Mouse (Mus musculus) MEL (cell line): Measurements from ENCODE around the gene Dsp. TPM values are rescaled to one million over a fixed set of nuclear protein-coding genes. Genes with fewer than 3 reads are reported as not detected.

Experiments
- DNase-seq: peaks from one replicate; pipeline ENCODE4 v3.0.0; 2011; ENCODE audit warnings: low read depth, low spot score
- H3K27ac ChIP-seq: 2 replicates; pipeline ENCODE4 v1.5.1; 2012; ENCODE audit warnings: low read depth, mild to moderate bottlenecking, control low read depth, low read length, moderate library complexity; ENCODE audit not compliant: control insufficient read depth
- H3K27me3 ChIP-seq, 2 experiments: fragments of 150-350 bp in 1 of 2; sonication (generic) in 1 of 2; 2 replicates each; pipeline ENCODE4 v1.6.1; 2012; ENCODE audit warnings: low read length in 2 of 2, mild to moderate bottlenecking in 2 of 2, improper control_type of control experiment in 1 of 2, moderate library complexity in 1 of 2; ENCODE audit not compliant: insufficient read depth in 2 of 2, control insufficient read depth in 1 of 2
- H3K36me3 ChIP-seq, 2 experiments: 2 replicates each; pipeline ENCODE4 v1.6.1; 2012 to 2014; ENCODE audit warnings: low read length in 2 of 2, improper control_type of control experiment in 1 of 2, inconsistent platforms in 1 of 2, mild to moderate bottlenecking in 1 of 2; ENCODE audit not compliant: insufficient read depth in 2 of 2, control insufficient read depth in 1 of 2
- H3K4me1 ChIP-seq, 2 experiments: fragments of 150-350 bp in 1 of 2; sonication (generic) in 1 of 2; 2 replicates each; pipeline ENCODE4 v1.6.1; 2012; ENCODE audit warnings: low read length in 2 of 2, improper control_type of control experiment in 1 of 2, mild to moderate bottlenecking in 1 of 2; ENCODE audit not compliant: insufficient read depth in 2 of 2, control insufficient read depth in 1 of 2
- H3K4me3 ChIP-seq, 2 experiments: fragments of 150-350 bp in 1 of 2; sonication (generic) in 1 of 2; 2 replicates each; pipeline ENCODE4 v1.5.1; 2012; ENCODE audit warnings: low read depth in 2 of 2, low read length in 2 of 2, mild to moderate bottlenecking in 2 of 2, moderate library complexity in 2 of 2, control low read depth in 1 of 2, improper control_type of control experiment in 1 of 2; ENCODE audit not compliant: control insufficient read depth in 1 of 2, insufficient read depth in 1 of 2
- H3K79me2 ChIP-seq: 2 replicates; pipeline ENCODE4 v1.6.1; 2012; ENCODE audit warnings: mild to moderate bottlenecking, low read length, moderate library complexity; ENCODE audit not compliant: control insufficient read depth, poor library complexity, insufficient read depth
- H3K9ac ChIP-seq: 2 replicates; pipeline ENCODE4 v1.6.1; 2012; ENCODE audit warnings: low read depth, mild to moderate bottlenecking, control low read depth, low read length, moderate library complexity; ENCODE audit not compliant: control insufficient read depth, poor library complexity, severe bottlenecking
- H3K9me3 ChIP-seq: fragments of 150-350 bp; sonication (generic); replicated peaks from 2 replicates; pipeline ENCODE4 v1.6.1; 2012; ENCODE audit warnings: mild to moderate bottlenecking, low read length, improper control_type of control experiment, moderate library complexity; ENCODE audit not compliant: insufficient read depth
- BHLHE40 ChIP-seq: IDR thresholded peaks from 2 replicates; pipeline ENCODE4 v1.6.1; 2012; ENCODE audit warnings: low read depth, mild to moderate bottlenecking, inconsistent platforms, low read length, improper control_type of control experiment, borderline replicate concordance
- CHD2 ChIP-seq: IDR thresholded peaks from 2 replicates; pipeline ENCODE4 v1.6.1; 2011; ENCODE audit warnings: low read length, improper control_type of control experiment
- E2F4 ChIP-seq: IDR thresholded peaks from 2 replicates; pipeline ENCODE4 v1.6.1; 2011; ENCODE audit warnings: low read depth, low read length, improper control_type of control experiment, borderline replicate concordance
- GABPA ChIP-seq: IDR thresholded peaks from 2 replicates; pipeline ENCODE4 v1.6.1; 2012; ENCODE audit warnings: low read depth, mild to moderate bottlenecking, inconsistent platforms, low read length, improper control_type of control experiment, moderate library complexity
- JUND ChIP-seq: IDR thresholded peaks from 2 replicates; pipeline ENCODE4 v1.6.1; 2011; ENCODE audit warnings: low read depth, mild to moderate bottlenecking, improper control_type of control experiment, low read length
- KAT2A ChIP-seq: conservative IDR thresholded peaks from 2 replicates; pipeline ENCODE4 v1.6.1; 2012; ENCODE audit warnings: low read depth, low read length, improper control_type of control experiment, inconsistent platforms
- MAFK ChIP-seq: IDR thresholded peaks from 2 replicates; pipeline ENCODE4 v1.6.1; 2011; ENCODE audit warnings: low read depth, mild to moderate bottlenecking, low read length, improper control_type of control experiment, borderline replicate concordance
- MAX ChIP-seq: IDR thresholded peaks from 2 replicates; pipeline ENCODE4 v1.6.1; 2011; ENCODE audit warnings: low read length, improper control_type of control experiment
- MAZ ChIP-seq: IDR thresholded peaks from 2 replicates; pipeline ENCODE4 v1.6.1; 2012; ENCODE audit warnings: low read depth, mild to moderate bottlenecking, inconsistent platforms, low read length, improper control_type of control experiment
- MXI1 ChIP-seq: IDR thresholded peaks from 2 replicates; pipeline ENCODE4 v1.6.1; 2011; ENCODE audit warnings: mild to moderate bottlenecking, low read depth, low read length, improper control_type of control experiment
- MYB ChIP-seq: IDR thresholded peaks from 2 replicates; pipeline ENCODE4 v1.6.1; 2011; ENCODE audit warnings: mild to moderate bottlenecking, low read depth, low read length, improper control_type of control experiment
- MYC ChIP-seq: IDR thresholded peaks from 2 replicates; pipeline ENCODE4 v1.6.1; 2011; ENCODE audit warnings: low read depth, mild to moderate bottlenecking, low read length, improper control_type of control experiment, moderate library complexity
- NELFE ChIP-seq: IDR thresholded peaks from 2 replicates; pipeline ENCODE4 v1.6.1; 2011; ENCODE audit warnings: low read depth, low read length, improper control_type of control experiment
- POLR2AphosphoS5 ChIP-seq: IDR thresholded peaks from 2 replicates; pipeline ENCODE4 v1.6.1; 2012; ENCODE audit warnings: low read depth, borderline replicate concordance, mild to moderate bottlenecking, inconsistent platforms, low read length, moderate library complexity, mixed read lengths
- RAD21 ChIP-seq: IDR thresholded peaks from 2 replicates; pipeline ENCODE4 v1.6.1; 2011; ENCODE audit warnings: mild to moderate bottlenecking, low read depth, low read length, improper control_type of control experiment
- RCOR1 ChIP-seq: IDR thresholded peaks from 2 replicates; pipeline ENCODE4 v1.6.1; 2012; ENCODE audit warnings: low read depth, mild to moderate bottlenecking, inconsistent platforms, low read length, improper control_type of control experiment
- TAL1 ChIP-seq: IDR thresholded peaks from 2 replicates; pipeline ENCODE4 v1.6.1; 2012; ENCODE audit warnings: mild to moderate bottlenecking, inconsistent platforms, low read length, moderate library complexity, mixed read lengths
- TCF12 ChIP-seq: IDR thresholded peaks from 2 replicates; pipeline ENCODE4 v1.6.1; 2014; ENCODE audit warnings: low read depth, mild to moderate bottlenecking, inconsistent platforms, low read length, improper control_type of control experiment, moderate library complexity
- USF1 ChIP-seq: IDR thresholded peaks from 2 replicates; pipeline ENCODE4 v1.6.1; 2014; ENCODE audit warnings: low read depth, mild to moderate bottlenecking, inconsistent platforms, low read length, improper control_type of control experiment, moderate library complexity
- USF2 ChIP-seq, 2 experiments: IDR thresholded peaks; 2 replicates each; pipeline ENCODE4 v1.6.1; 2011 to 2012; ENCODE audit warnings: improper control_type of control experiment in 2 of 2, low read length in 2 of 2, borderline replicate concordance in 1 of 2, inconsistent platforms in 1 of 2, low read depth in 1 of 2, mild to moderate bottlenecking in 1 of 2; ENCODE audit not compliant: insufficient read depth in 1 of 2
- ZC3H11A ChIP-seq: IDR thresholded peaks from 2 replicates; pipeline ENCODE4 v1.6.1; 2012; ENCODE audit warnings: low read depth, mild to moderate bottlenecking, inconsistent platforms, low read length, improper control_type of control experiment
- ZKSCAN1 ChIP-seq: IDR thresholded peaks from 2 replicates; pipeline ENCODE4 v1.6.1; 2012; ENCODE audit warnings: low read depth, mild to moderate bottlenecking, inconsistent platforms, low read length, improper control_type of control experiment, moderate library complexity
- ZNF384 ChIP-seq: IDR thresholded peaks from 2 replicates; pipeline ENCODE4 v1.6.1; 2012; ENCODE audit warnings: low read depth, mild to moderate bottlenecking, inconsistent platforms, low read length, improper control_type of control experiment
- polyA plus RNA-seq, 2 experiments: library from polyadenylated mRNA; stranded (reverse) in 1 of 2; unstranded in 1 of 2; fragments of >175 nt in 1 of 2; fragments of >200 nt in 1 of 2; gene quantifications; 2 replicates each; pipeline versions ENCODE4 v1.2.1 to v1.2.4; 2012; ENCODE audit warnings: low replicate concordance in 2 of 2, low read depth in 1 of 2; ENCODE audit not compliant: insufficient read length in 2 of 2, insufficient read depth in 1 of 2, missing spikeins in 1 of 2
- total RNA-seq: library from RNA; depleted of rRNA; stranded (reverse); fragments of 300-350 nt; gene quantifications from 2 replicates; pipeline ENCODE4 v1.2.3, GENCODE M21; 2012

Gene Dsp
- total and polyA plus RNA-seq, 3 experiments = not detected

DNA sequence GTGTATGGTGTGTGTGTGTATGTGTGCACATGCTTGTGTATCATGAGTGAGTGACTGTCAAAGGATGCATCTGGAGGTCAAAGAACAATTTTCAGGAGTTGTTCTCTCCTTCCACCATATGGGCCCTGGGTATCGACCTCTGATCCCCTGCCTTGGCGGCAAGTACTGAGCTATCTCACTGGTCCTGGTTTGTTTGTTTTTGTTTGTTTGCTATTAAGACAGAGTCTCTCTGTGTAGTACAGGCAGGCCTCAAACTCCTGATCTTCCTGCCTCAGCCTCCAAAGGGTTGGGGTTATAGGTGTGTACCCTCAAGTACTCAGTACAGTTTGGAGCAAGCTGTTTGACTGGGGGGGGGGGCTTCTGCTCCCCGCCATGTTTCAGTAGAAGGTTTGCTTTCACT, 16.0 kb downstream of the Dsp start:
- Histone ChIP-seq H3K9ac (no peak overlapping the region), H3K27ac (no peak overlapping the region), H3K9me3 (no peaks in the 10 kb centered on the region), H3K27me3 (peaks cover 3 to 9% of the 10 kb centered on the region in 2 experiments; a peak in 3 of 4 replicates)
- no peak for TF ChIP-seq MAFK
- TF ChIP-seq MYC = no peak
- no peak for TF ChIP-seq TAL1
- TF ChIP-seq CHD2 = no peak
- TF ChIP-seq MXI1 = no peak
- TF ChIP-seq RCOR1 = no peak
- TF ChIP-seq POLR2AphosphoS5 = no peak
- TF ChIP-seq TCF12 = no peak
- no peak for TF ChIP-seq USF1
- no peak for TF ChIP-seq MAX
- TF ChIP-seq ZKSCAN1 = no peak
- no peak for TF ChIP-seq E2F4
- no peak for TF ChIP-seq JUND
- TF ChIP-seq NELFE = no peak
- no peak for TF ChIP-seq ZNF384
- no peak for TF ChIP-seq USF2 (IDR thresholded peaks at IDR 0.05; ENCODE audit: borderline replicate concordance in 1 of 2, insufficient read depth in 1 of 2, low read depth in 1 of 2, low read length in 2 of 2)
- TF ChIP-seq, all 39 proteins: peak for 0
- Histone ChIP-seq H3K4me1 (no peaks in the 10 kb centered on the region), H3K79me2 (no peaks in the 10 kb centered on the region), H3K4me3 (no peak overlapping the region), H3K36me3 (no peaks in the 10 kb centered on the region)
- no peak for DNase-seq

DNA sequence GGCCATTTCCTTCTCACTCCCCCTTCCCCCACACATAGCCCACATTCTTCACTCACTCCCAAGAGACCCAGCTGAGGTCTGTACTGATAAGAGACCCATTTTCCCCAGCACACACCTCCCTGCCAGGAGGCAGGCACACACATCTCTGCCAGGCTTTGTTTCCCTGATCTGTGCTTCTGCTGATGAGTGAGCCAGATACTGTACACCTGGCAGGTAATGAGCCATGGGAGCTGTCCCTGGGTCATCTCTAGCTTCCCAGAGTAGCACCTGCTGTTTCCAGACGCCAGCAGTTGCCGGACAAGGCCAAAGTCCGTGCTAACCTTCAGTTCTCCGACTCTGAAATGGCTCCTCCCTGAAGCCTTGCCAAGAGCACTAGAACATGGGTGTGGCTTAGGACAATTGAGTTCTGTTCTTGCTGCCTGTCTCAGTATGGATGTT, 19.6 kb downstream of the Dsp start:
- DNase-seq = no peak
- no peak overlapping the region for H3K9ac ChIP-seq

More for the DNA sequence above, 19.6 kb downstream of the Dsp start:
- H3K9me3 ChIP-seq = no peaks in the 10 kb centered on the region
- H3K4me3 ChIP-seq = no peak overlapping the region
- no peaks in the 10 kb centered on the region for H3K4me1 ChIP-seq
- no peak for TF ChIP-seq MAX
- no peak for TF ChIP-seq KAT2A
- TF ChIP-seq MYB = no peak
- no peak for TF ChIP-seq MYC
- no peak for TF ChIP-seq GABPA
- no peak for TF ChIP-seq BHLHE40
- TF ChIP-seq MAZ = no peak
- TF ChIP-seq CHD2 = no peak
- TF ChIP-seq ZKSCAN1 = no peak
- TF ChIP-seq ZC3H11A = no peak
- TF ChIP-seq RAD21 = no peak
- TF ChIP-seq ZNF384 = no peak
- H3K27ac ChIP-seq = no peak overlapping the region
- peaks cover 5 to 11% of the 10 kb centered on the region in 2 experiments; a peak in 3 of 4 replicates for H3K27me3 ChIP-seq
- no peaks in the 10 kb centered on the region for H3K79me2 ChIP-seq
- no peaks in the 10 kb centered on the region for H3K36me3 ChIP-seq
